Mouse (Mus musculus) thymus, adult 2 months (tissue): ENCODE data around the gene Igsf9b. TPM values are rescaled to one million over a fixed set of nuclear protein-coding genes. Genes with fewer than 3 reads are reported as not detected.

Source experiments
- DNase-seq: peaks from one replicate; pipeline ENCODE4 v3.0.0; 2021
- H3K27ac ChIP-seq: fragments of 200-500 bp; 2 replicates; pipeline ENCODE4 v1.5.1; 2012; ENCODE audit warnings: low read length, control low read depth; ENCODE audit not compliant: control insufficient read depth, insufficient read depth
- H3K27me3 ChIP-seq: fragments of 200-500 bp; 2 replicates; pipeline ENCODE4 v1.6.1; 2012; ENCODE audit warnings: mild to moderate bottlenecking, low read length, moderate library complexity, mixed read lengths; ENCODE audit not compliant: control insufficient read depth, insufficient read depth
- H3K36me3 ChIP-seq: fragments of 200-500 bp; 2 replicates; pipeline ENCODE4 v1.6.1; 2012; ENCODE audit warnings: mild to moderate bottlenecking, low read length, moderate library complexity; ENCODE audit not compliant: control insufficient read depth, insufficient read depth
- H3K4me1 ChIP-seq: fragments of 200-500 bp; replicated peaks from 2 replicates; pipeline ENCODE4 v1.6.1; 2012; ENCODE audit warnings: low read length; ENCODE audit not compliant: control insufficient read depth, insufficient read depth
- H3K4me3 ChIP-seq: fragments of 200-500 bp; 2 replicates; pipeline ENCODE4 v1.5.1; 2012; ENCODE audit warnings: mild to moderate bottlenecking, low read length, control low read depth, moderate library complexity; ENCODE audit not compliant: control insufficient read depth, insufficient read depth
- CTCF ChIP-seq: fragments of 200-500 bp; IDR thresholded peaks from 2 replicates; pipeline ENCODE4 v1.5.1; 2012; ENCODE audit warnings: mild to moderate bottlenecking, control low read depth, low read length, moderate library complexity, borderline replicate concordance; ENCODE audit not compliant: control insufficient read depth, poor library complexity, insufficient read depth; ENCODE audit errors: extremely low read depth
- POLR2A ChIP-seq: fragments of 200-500 bp; IDR thresholded peaks from 2 replicates; pipeline ENCODE4 v1.6.1; 2012; ENCODE audit warnings: mild to moderate bottlenecking, low read length, control low read depth, moderate library complexity; ENCODE audit not compliant: control insufficient read depth, poor library complexity, insufficient read depth; ENCODE audit errors: extremely low read depth
- WGBS: fragments of 180-500 bp; shearing (Covaris S2); methylation state at CpG from one replicate; pipeline ENCODE4 v1.1.7; 2018; 5-methylcytosine and 5-hydroxymethylcytosine counted together
- polyA plus RNA-seq: library from polyadenylated mRNA; depleted of rRNA; stranded (reverse); fragments of >200 nt; gene quantifications from 2 replicates; pipeline ENCODE4 v1.2.3, GENCODE M21; 2012

Igsf9b gene
- polyA plus RNA-seq, 1 experiment = 1.0 TPM

DNA sequence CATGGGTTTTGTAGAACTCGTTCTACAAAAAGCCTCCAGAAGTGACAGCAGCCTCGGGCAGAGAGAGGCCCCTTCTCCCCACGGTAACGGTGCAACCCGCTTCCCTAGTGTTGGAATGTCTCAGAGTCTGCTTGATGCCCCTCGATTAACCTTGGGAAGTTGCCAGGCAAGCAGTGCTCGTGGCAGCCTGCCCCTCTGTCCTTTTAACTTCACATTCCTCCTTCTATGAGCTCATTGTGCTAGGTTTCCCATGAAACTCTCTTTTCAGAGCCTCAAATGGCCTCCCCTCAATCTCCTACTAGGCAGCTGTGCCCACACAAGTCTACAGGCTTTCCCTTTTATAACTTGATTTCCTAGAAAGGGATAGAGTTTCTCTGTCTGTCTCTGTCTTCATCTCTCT is 10.6 kb upstream of the Igsf9b start:
- H3K27ac ChIP-seq = no peak overlapping the region
- no peak for DNase-seq
- 51% methylated on average over 7 of the region's 7 CpGs for WGBS
- no peaks in the 10 kb centered on the region for H3K27me3 ChIP-seq
- H3K4me3 ChIP-seq = no peak overlapping the region
- TF ChIP-seq CTCF = no peak
- TF ChIP-seq POLR2A = no peak
- H3K36me3 ChIP-seq = no peaks in the 10 kb centered on the region
- H3K4me1 ChIP-seq = no peaks in the 10 kb centered on the region

GRCm38 (mm10) chr9:27289543-27290308 is 9.3 kb upstream of the Igsf9b start:
- Histone ChIP-seq H3K27ac (no peak overlapping the region), H3K27me3 (no peaks in the 10 kb centered on the region), H3K36me3 (no peaks in the 10 kb centered on the region), H3K4me1 (no peaks in the 10 kb centered on the region), H3K4me3 (no peak overlapping the region)
- TF ChIP-seq POLR2A (no peak), CTCF (no peak)
- WGBS = 66% methylated on average over 7 of the region's 7 CpGs
- DNase-seq = no peak

GRCm38 (mm10) chr9:27294380-27294779 is 4.6 kb upstream of the Igsf9b start:
- Histone ChIP-seq H3K36me3 (no peaks in the 10 kb centered on the region), H3K4me3 (no peak overlapping the region), H3K4me1 (no peaks in the 10 kb centered on the region), H3K27ac (no peak overlapping the region), H3K27me3 (no peaks in the 10 kb centered on the region)
- DNase-seq = no peak
- no peak for TF ChIP-seq CTCF
- no peak for TF ChIP-seq POLR2A
- 73% methylated on average over 4 of the region's 4 CpGs for WGBS

DNA sequence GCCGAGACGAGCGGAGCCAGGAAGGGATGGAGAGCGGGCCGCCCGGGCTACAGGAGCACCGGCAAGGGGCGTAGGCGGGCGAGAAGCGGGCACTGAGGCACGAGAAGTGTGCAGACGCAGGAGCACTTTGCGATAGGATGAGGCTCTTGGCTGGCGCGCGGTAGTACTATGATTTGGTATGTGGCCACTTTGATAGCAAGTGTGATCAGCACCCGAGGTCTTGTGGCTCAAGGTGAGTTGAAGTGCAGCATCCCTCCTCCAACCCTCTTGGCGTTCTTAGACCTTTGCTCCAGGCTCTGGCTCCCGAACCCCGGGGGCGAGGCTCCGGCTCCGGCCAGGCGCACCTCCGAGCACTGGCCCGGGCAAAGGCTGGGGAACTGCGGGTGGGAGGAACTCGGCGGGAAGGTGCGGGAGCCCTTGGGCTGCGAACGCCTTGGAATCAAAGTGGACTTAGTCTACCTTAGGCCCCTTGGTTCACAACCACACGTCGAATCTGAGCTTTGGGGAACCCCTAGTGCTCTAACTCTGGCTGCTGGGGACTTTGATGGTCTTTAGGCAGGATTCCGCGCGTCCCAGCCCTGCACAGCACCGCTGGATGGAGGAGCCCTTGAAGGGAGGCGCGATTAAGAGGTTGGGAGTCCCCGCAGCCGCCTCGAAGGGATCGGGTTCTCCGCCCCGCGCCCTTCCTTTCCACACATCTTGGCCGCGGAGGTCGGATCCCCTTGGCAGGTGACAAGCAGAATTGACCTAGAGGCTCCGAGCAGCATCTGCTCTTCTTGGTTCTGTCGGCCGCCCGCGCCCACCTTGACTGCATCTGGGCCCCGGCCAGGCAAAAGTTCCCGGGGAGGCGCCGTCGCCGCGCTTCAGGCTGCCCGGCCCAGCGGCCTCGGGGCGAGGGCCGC is 533 bp downstream of the Igsf9b start:
- H3K27ac ChIP-seq = no peak overlapping the region
- DNase-seq = no peak

DNA sequence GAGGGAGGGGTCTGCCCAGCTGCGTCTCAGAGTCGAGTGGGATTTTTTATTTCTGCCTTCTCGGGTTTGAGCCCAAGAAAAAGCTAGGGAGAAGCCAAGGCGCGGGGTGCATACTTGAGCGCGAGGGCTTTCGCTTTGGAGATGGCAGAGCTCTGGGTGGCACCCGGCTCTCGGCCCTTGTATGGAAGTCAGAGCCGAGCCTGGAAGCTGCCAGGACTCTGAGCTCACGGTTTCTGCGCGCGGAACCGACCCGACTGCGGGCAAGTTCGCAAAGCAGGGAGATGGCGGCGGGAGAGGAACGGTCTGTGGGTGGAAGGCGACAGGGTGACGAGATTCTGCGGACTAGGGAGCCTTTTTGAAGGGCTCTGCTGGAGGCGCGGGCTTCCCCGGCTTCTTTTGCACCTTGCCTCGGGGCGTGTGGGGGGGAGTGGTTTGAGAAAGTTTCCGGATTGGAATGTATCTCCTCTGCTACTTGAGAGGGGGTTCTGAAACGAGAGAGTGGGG is 1.2 kb downstream of the Igsf9b start:
- WGBS = 4% methylated on average over 32 of the region's 32 CpGs
- no peaks in the 10 kb centered on the region for H3K36me3 ChIP-seq
- no peak for TF ChIP-seq POLR2A
- peaks cover 4% of the 10 kb centered on the region; the same call in 1 of the 2 replicates for H3K27me3 ChIP-seq
- H3K4me1 ChIP-seq = no peaks in the 10 kb centered on the region
- DNase-seq = no peak
- H3K4me3 ChIP-seq = no peak overlapping the region
- H3K27ac ChIP-seq = no peak overlapping the region

More for the DNA sequence above, 533 bp downstream of the Igsf9b start:
- Histone ChIP-seq H3K4me1 (no peaks in the 10 kb centered on the region), H3K36me3 (no peaks in the 10 kb centered on the region), H3K27me3 (peaks cover 4% of the 10 kb centered on the region; the same call in 1 of the 2 replicates), H3K4me3 (peak overlapping the region; percentile 11; the same call in 1 of the 2 replicates)
- whole genome bisulfite sequencing = 4% methylated on average over 68 of the region's 68 CpGs
- no peak for TF ChIP-seq CTCF
- TF ChIP-seq POLR2A = no peak

- no peaks in the 10 kb centered on the region for H3K36me3 ChIP-seq
- H3K27me3 ChIP-seq = peaks cover 4% of the 10 kb centered on the region; the same call in 1 of the 2 replicates
- H3K27ac ChIP-seq = no peak overlapping the region
- no peak for DNase-seq
- H3K4me1 ChIP-seq = no peaks in the 10 kb centered on the region
- TF ChIP-seq POLR2A = no peak
- no peak for TF ChIP-seq CTCF
- no peak overlapping the region for H3K4me3 ChIP-seq
- WGBS = 10% methylated on average over 4 of the region's 4 CpGs
Observed at GRCm38 (mm10) chr9:27300698-27301097, 1.7 kb downstream of the Igsf9b start.
